Mouse (Mus musculus) c-Kit-positive CD71-positive TER-119-negative erythroid progenitor cells, embryonic 14.5 days (primary cell): ENCODE measurements around the gene Robo1.

ENCODE experiments used
- DNase-seq: peaks from one replicate; pipeline ENCODE4 v3.0.0-alpha.2; 2013; ENCODE audit warnings: low read depth

Robo1 gene

DNA sequence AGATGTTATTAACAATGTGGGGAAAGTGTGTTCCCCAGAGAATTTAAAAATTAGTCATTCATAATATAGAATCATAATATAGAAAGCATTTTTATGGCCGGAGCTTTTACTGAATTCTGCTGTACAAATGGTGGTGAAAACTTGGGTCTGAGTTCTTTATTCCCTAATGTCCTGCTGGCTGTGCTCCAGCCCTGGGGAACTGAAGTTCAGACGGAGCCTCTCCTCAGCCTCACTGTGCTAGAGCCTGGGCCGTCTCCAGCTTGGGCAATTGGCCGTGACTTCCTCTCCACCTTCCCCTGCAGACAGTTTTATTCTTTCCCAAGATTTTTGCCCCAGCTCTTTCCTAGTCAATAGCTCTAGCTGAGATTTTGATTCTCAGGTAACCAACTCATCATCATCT, 429.0 kb downstream of the Robo1 start:
- no peak for DNase-seq

DNA sequence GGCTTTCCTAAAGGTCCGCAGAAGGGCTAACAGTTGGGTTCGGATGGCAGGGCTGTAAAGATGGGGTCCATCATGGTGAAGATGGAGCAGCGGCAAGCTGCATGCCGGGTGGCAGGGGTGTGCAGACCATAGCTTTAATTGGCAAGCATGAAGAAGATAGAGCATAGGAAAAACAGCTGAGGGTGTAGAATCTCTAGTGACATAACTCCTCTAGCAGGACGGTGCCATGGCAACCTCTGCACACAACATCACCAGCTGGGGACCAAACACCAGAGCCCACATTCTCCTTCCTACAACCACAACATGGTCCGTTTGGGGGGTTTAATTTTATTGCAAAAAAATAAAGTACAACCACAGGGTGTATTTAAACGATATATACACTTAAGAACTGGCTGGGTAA, 432.1 kb downstream of the Robo1 start:
- DNase-seq, result no peak

DNA sequence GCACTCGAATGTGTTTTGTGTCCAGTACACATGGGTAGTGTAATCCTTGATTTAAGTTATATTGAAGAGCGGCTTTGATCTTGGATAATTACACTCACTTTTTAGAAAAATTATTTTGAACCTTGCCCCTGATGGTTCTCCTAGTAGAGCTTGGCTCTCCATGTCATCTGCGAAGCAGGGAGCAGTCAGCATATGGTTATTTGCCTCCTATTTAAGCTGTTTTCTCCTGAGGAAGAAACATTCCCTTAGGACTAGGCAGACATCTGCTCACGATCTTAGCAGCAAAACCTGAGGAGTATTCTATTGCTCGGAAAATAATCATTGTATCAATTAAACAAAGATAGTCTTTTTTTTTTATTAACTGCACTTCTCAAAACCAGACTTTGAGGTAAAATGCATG, 439.6 kb downstream of the Robo1 start:
- no peak for DNase-seq

DNA sequence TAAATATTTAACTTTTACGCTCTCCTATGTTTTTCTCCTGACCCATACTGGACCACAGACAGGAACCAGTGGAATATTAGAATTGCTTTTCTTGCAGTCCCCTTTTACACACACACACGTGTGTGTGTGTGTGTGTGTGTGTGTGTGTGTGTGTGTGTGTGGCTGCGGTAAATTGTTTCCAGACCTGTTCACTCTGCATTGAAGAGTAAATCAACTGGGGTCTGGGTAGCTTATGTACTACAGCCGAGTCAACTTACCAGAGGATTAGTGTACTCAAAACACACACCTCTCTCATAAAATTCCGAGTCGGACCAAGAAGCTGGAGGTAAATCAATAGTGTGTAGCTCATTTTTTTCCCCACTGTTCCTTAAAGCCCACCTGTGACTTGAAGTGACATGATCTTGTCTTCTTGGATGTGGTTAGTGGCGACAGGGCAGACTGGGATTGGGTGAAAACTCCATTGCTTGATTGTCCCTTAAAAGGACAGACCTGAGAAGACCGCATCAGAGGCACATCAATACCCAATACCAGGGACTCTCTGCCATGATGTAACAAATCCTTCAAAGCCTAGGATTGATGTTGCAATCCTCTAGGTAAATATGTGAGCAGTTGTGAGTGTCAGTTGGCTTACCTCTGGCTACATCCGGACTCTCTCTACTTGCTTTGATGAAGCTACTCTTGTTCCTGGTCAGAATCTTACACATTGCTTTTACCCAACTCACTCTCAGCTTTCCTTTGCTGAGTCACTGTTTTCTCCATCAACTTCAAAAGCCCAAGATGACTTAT, 457.2 kb downstream of the Robo1 start:
- DNase-seq, result no peak

DNA sequence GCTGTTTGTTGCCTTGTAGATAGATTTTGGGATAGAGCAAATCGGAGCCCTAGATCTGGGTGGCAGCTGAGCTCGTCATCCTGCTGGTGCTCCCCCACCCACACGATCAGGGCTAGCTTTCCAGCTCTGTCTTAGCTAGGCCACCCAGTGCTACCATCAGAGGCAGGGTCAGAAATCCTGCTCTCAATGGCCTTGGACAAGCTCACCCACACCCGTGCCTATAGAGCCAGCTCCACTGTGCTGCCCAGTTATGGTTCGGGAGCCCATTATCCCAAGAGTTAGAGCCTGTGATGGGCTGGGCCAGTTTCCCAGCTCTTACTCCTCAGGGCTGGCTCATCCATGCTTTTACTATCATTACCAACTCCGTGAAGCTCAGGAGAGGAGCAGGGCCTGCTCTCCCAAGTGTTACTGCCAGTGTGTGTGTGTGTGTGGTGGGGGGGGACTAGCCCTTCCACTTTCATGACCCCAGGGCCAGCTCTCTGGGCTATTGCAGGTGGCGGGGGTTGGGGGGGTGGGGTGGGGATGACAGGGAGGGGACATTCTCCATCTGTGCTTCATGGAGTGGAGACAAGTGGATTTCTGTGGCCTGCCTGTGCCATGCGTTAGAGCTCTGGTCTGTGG, 461.2 kb downstream of the Robo1 start:
- DNase-seq, result no peak

DNA sequence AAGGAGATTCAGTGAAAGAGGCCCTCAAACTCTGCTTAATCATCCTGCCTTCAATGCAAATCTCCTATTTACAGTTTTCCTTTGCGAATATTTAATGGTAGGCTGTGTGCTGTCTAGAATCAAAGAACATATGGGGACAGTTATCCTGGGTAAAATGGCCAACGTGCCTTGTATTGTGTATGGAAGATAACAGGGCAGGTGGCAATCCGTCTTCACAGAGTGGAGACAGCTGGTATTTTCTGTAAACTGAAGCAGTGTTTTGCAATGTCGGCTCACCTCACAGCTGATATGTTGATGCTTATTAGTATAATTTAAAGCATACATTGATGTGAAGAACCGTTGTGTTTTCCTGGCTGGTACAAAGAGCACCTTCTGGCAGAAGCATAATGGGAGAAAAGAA, 464.2 kb downstream of the Robo1 start:
- no peak for DNase-seq

DNA sequence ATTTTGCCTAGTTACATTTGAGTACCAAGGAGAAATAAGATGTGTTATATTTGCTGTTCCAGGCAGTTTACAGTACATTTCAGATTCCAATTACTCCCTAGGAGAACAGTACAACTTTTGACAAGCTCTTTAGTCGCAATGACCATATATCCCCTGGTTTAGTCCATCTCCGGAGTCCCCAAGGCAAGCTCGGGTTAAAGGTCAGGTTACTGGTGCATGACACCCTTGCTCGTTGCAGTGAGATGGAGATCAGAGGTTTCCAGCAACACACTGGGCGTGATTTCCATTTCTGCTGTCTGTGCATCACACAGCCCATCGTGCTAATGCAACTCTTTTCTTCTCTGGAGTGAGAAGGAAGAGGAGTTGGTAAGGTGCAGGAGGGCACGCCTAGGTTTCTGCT, 464.9 kb downstream of the Robo1 start:
- DNase-seq, result no peak

DNA sequence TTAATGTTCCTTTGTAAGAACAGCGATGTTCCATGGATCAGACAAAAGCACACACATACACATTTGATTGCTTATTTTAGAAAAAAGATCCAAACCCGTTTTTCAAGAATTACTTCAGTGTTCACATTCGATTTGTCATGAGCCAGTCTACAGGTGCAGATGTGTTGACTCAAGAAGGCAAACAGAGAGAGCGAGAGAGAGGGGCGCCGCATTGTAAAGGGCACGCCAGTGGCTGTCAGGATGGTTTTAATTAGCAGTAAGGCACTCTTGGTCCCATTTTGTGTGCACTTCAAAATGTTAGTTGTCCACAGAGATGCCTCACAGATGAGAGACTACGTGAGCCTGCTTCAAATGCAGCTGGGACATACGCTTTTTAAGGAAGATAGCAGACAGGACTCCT, 470.4 kb downstream of the Robo1 start:
- DNase-seq, result no peak

DNA sequence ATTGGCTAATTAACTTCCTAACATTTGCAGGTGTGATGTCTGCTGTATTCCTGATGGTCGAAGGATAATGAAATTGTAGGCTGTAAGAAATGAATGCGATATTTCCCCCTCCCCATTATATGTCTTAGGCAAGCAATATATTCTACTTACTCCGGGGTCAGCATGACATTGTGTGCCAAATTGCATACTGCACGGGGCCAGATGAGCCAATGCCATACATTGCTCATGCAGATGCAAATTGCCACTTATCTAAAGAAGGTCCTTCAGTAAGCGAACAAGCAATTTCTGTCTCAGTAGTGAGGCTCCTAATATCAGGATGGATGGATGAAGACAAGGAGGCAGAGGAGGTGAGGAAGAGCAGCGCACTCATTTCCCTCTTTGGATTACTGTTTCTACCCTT, 474.1 kb downstream of the Robo1 start:
- DNase-seq, result no peak

DNA sequence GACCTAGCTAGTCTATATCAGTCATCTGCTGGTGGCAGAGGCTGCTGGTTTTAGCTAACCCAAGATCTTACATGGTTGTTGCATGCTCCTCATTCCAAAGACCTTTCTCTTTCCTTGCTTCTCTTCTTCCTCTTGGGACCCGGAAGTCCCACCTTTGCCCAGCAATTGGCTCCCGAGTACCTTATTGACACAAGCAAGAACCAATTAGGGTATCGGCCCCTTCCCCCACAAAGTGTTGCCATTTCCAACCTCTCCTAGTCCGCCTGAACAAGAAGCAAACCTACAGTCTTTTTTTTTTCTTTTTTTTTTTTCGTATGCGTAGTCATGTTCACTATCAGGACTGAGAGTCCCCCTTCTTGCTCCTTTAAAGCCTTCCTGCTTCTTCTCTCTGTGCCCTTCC, 478.0 kb downstream of the Robo1 start:
- no peak for DNase-seq

DNA sequence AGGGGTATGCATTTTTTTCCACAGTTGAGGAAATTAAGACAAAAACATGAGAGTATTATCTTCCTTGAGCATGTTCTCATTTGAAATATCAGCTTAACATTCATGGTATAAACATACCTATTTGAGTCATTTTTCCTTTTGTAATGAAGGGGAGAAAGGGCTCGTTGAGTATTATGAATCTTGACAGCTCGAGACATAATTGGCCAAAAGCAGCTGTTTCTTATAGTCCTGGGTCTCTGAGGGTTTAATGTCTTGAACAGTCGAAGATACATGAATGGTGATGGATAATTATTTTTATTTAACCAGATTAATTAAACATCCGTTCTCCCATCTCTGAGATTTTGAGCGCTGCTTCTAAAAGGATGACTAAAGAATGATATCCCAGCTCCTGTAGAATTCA, 478.5 kb downstream of the Robo1 start:
- no peak for DNase-seq

DNA sequence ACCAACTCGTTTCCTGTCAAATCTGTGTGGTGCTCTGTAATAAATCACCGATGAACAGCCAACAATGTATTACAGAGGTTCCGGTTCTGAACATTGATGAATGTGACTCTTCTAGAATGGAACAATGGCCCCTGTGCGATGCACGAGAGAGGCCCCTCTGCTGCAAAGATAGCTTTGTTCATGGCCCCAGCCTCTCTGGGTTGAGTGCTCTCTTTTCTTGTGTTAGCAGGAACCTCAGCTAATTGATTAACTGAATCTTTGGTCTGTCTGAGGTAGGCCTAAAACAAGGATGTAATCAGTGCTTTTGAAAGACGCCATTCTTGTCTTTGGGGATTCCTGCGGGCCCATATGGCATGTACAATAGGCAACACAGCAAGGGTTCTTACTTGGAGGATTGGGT, 479.9 kb downstream of the Robo1 start:
- DNase-seq, result no peak

DNA sequence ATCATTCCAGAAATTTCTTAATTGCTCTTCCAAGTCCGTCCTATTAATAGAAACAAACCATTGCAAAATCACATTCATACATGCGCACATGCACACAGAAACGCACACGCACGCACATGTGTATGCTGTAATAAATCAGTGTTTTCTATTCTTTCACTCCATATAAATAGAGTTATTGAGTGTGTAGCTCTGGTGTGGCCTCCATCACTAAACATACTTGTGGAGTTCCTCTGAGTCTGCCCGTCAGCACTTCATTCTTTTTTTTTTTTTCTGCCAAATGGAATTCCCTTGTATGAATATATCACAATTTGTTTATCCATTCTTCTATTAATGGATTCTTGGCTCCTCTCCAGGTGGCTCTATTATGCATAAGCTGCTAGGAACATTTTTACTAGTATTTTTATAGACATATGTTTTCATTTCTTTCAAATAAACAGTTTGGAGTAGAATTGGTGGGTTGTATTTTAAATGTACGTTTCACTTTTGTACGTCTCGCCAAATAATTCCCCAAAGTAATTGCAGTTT, 483.1 kb downstream of the Robo1 start:
- no peak for DNase-seq

DNA sequence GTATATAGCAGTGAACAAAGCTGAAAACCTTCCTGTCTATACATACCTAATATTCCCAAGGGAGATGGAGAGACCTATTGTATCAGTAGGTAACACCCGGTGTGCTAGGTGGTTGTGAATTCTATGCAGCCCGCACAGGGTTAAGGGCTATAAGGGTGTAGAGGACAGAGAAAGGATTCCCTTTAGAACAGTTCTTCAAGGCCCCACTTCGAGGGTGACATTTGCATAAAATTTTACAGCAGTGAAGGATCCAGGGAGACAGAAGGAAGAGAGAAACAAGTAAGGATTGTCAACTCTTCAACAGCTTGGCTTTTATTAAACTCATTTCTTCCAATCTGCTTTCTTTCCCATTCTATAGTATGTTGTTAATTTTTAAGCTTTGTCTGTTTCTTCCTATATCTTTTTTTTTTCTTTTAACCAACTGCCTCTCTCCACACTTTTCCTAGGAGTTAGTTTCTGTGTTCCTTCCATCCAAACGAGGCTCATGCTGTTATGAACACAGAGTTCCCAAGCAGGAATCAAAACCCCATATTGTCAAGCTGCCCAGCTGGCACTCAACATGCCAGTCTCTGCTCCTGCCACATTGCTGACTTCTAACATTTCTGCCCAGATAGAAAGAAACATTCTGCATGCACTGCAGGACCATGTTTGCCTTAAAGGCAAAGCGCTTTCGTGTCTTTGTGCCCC, 486.7 kb downstream of the Robo1 start:
- DNase-seq, result no peak

DNA sequence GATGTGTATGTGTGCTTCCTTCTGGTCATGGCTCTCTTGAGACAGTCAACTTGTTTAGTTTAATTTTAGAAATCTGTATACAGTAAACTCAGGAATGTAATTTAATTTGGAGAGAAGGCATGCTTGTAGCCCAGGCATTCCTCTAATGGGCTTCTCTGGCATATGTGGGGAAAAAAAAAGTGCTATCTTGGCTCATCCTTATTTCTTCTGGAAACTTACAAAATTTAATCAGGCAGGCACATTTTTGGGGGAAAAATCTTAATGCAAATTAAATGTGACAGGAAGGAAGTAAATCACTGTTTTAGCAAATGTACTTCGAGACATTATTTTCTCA, 487.2 kb downstream of the Robo1 start:
- DNase-seq, result no peak

DNA sequence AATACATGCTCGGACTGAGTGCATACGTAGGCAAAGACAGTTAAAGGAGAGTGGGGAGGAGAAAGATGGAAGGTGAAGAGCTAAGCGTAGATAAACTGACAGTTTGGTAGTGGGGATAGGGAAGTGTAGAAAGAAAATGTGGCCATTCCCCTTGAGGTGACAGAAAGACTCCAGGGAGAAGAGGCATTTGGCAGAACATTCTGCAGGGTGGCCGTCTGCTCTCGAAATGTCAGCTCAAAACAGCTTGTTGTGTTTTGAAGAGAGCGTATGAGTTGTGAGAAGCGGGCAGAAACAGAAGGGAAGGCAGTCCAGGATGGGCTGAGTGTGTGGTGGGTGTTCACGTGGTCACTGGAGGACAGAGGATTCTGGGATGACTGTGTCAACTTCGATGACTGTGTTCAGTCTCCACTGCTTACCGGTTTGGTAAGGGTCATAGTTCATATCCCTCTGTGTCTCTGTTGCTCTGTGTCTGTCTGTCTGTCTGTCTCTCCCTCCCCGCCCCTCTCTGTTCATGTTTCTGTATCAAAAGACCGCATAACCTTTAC, 490.4 kb downstream of the Robo1 start:
- DNase-seq, result no peak

DNA sequence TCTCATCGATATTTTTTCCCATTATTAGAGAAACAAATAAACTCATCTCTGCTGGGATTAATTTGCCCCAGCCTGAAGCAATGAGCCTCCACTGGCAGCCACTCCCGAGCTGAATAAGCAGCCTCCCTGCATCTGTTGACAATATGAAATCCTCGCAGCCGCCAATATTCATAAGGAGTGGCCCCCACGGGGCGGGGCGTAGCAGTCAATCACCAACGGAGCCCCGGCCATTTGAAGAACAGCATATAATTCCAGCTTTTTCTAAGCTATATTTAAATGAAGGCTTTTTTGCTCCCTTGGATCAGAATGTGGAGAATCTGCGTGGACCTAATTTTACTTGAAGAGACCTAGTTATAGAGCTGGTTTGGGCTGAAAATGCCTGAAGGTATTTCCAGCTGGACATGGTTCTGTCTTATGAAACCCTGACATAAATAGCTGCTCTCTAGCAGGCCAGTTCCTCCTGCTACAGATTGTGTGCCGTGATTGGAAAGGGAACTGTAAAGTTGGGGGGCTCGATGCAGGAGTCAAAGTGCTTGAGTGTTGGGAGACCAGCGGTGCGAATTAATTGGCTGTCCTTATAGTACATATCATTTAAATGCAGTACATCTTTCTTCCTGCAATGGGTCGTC, 492.1 kb downstream of the Robo1 start:
- DNase-seq, result no peak

DNA sequence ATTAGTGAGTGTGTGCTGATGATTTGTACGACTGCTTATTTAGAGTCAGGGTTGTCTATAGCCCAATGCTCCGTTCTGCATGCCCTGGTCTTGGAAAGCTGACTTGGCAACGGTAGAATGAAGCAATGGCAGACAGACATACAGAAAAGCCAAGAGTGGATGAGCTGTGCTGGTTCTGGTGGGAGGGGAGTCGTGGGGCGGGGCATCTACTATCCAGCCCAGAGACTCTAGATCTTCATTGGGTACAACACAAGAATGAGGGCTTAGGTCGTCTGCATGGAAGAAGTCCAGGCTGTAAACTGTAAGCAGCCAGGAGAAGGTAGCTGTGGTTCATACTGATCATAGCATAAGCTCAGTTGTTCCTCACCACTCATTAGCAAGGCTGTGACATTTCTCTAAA, 492.7 kb downstream of the Robo1 start:
- DNase-seq, result no peak

DNA sequence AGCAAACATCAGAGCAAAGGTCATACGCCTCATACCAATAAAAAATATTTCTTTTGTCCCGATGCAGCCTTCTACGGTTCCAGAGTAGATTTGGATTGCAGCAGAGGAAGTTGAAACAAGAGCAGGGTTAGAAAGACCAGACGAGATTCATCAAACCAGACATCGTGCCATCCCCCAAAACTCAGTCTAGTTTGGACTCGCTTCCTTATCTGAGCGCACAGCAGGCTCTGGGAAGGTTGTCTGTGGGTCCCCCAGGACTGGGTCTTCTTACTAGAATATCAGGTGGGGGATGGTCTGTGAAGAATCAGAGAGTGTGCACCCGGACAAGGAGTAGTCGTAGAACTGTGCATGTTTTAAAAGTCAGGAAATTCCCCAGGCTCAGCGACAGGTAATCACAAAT, 500.2 kb downstream of the Robo1 start:
- no peak for DNase-seq

DNA sequence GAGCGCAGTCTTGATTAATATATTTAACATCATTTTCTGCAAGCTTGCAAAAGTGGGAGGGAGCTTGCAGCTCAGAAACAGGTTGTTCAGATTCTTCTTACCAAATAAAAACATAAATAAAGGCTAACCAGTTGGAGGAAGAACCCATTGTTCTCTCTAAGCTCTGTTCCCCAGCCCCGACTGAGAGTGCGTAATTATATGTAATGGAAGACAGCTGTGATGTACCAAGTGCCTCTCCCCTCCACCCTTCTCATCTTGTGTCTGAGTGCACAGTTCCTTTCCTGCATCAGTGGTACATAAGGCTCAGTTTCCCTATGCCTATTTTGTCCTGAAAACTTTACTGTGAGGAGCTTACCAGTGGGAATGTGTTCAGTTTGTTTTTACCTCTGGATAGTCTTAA, 502.8 kb downstream of the Robo1 start:
- DNase-seq, result no peak

DNA sequence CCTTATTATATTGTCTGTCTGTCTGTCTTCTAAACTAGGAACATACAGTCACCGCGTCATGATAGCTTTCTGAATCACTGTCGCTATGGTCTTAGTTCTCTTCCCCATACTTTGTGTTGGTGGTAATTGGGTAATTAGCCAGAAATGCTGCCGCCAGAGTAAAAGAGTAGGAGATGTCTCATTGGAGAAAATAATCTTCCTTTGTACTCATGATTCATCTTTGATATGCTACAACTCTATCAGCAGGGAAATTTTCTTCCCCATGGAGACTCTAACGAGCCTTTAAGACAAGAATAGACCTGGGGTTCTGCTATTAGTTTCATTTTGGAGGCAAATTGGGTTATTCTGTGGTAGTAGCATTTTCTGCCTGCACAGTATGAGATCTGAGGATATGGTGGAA, 503.4 kb downstream of the Robo1 start:
- DNase-seq, result no peak

DNA sequence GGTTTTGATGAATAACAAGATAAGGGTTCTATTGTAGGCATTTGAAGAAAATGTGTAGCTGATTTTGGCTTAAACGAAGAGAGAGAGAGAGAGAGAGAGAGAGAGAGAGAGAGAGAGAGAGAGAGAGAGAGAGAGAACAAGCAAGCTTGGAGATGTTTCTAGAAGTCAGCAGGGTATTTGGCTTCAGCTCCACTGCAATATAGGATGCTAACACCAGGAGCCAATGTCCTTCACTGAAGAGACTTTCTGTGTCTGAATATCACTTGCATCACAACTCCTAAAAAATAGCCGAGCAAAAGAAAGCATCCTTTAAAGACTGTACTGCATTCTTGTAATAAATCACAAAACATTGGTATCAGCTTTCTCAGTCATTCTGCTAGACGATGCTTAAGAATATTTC, 503.8 kb downstream of the Robo1 start:
- no peak for DNase-seq

DNA sequence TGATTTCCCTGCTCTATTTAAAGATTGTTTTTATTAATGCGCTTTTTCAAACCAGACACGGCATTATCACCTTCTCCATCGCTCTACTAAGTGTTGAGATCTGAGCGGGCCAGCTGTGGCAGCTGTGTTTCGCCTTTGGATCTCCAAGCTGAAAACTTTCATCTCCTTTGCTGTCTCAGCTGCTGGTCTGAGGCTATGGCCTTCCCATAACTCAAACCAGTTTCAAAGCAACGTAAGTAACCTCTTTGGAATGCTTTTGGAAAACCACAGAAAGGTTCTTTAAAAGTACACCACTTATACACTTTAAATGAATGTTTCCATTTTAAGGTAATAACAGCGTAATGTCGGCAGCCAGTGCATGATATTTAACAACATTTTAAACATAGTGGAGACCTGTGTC, 520.3 kb downstream of the Robo1 start:
- DNase-seq, result no peak
